8 mouse cellular contexts compared by ENCODE assay signal in the genomic region with DNA sequence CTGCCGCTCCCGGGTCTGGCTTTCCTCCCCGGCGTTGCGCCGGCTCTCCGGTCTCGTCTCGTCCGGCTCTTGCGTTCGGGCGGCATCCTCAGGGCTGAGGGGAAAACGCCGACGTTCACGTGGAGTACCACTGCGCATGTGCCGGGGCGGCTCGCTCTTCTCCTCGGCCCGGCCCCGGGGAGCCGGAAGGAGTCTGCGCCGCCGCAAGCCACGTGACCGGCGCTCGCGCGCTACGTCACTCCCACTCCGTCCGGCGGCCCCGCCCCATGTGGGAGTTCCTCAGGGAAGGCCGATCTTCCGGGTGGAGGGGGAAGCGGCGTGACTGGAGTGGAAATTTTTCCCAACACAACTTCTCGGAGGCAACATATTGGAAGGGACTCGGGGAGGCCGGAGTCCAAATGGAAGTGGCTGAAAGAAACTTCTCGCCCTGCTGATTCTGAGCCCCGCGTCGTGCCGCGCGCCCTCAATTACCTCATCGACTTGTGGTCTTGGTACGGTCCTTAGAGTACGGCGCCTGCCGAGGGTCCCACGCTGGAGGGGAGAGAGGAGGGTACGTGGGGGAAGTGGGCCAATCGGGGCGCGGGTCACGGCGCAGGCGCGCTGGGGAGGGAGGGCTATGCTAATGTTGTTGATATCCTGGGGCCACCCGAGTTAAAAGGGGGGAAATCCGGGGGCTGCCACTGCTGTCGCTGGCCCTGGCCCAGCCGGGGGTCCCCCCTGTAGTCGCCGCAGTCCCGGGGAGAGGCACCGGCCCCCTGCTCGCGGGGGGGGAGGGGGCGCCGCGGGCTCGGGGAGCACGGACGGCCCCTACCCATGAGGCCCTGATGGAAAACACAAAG. TPM values are rescaled to one million over a fixed set of nuclear protein-coding genes. Genes with fewer than 3 reads are reported as not detected.
A peak's percentile ranks its signal among the peaks of the same experiment; 100 is the strongest.
DNase-seq lines count a peak whose midpoint lies in the region; ATAC-seq and TF ChIP-seq lines count a peak whose summit lies in the region.

Gene Utp18 (minus strand): TSS at position 195 of the 839 bp plus-strand sequence.
Gene Mbtd1 (plus strand): TSS at position 281 of the 839 bp plus-strand sequence.

- H3K4me2 ChIP-seq in embryonic facial prominence, embryonic 15.5 days (replicated peaks), result peak within 1 kb of the TSS; percentile 80
- H3K4me2 ChIP-seq in kidney, embryonic 15.5 days, result peak within 1 kb of the TSS; percentile 77

- peak within 1 kb of the TSS; percentile 98 for H3K27ac ChIP-seq in bone marrow, adult 2 months (ENCODE audit: control insufficient read depth, insufficient read depth, low read depth, low read length, poor library complexity)
- peak within 1 kb of the TSS; percentile 97 for H3K27ac ChIP-seq in embryonic facial prominence, embryonic 15.5 days (replicated peaks)
- H3K27ac ChIP-seq in heart, embryonic 10.5 days, result peak within 1 kb of the TSS; percentile 97
- peak within 1 kb of the TSS; percentile 98 for H3K27ac ChIP-seq in kidney, embryonic 15.5 days

- ATAC-seq in embryonic facial prominence, embryonic 15.5 days (ENCODE audit: insufficient number of reproducible peaks, low FRiP score, low TSS enrichment, low read depth), result peak; percentile 97
- peak; percentile 97 for ATAC-seq in kidney, embryonic 15.5 days (replicated peaks; ENCODE audit: low FRiP score)
- peak; percentile 79 for ATAC-seq in monocyte, adult 5-6 weeks (replicated peaks; ENCODE audit: insufficient number of reproducible peaks, low FRiP score, low TSS enrichment, poor library complexity, severe bottlenecking)

- no peak; the same call in 1 of the 2 replicates for TF ChIP-seq CTCF in bone marrow, adult 2 months (IDR thresholded peaks at IDR 0.05; ENCODE audit: control insufficient read depth, insufficient read depth, low read length)

- H3K36me3 ChIP-seq in embryonic facial prominence, embryonic 15.5 days, result peaks cover 3% of the 10 kb centered on the region; the same call in 1 of the 2 replicates
- H3K36me3 ChIP-seq in heart, embryonic 10.5 days, result peaks cover 17% of the 10 kb centered on the region
- H3K36me3 ChIP-seq in kidney, embryonic 15.5 days, result peaks cover 9% of the 10 kb centered on the region

- peak; percentile 37; the same call in 1 of the 2 replicates for TF ChIP-seq POLR2A in bone marrow, adult 2 months (IDR thresholded peaks at IDR 0.05; ENCODE audit: borderline replicate concordance, control insufficient read depth, low read depth, low read length)

- H3K9ac ChIP-seq in embryonic facial prominence, embryonic 15.5 days, result peak within 1 kb of the TSS; percentile 96
- peak within 1 kb of the TSS; percentile 85 for H3K9ac ChIP-seq in kidney, embryonic 15.5 days

- under 1% methylated on average over 83 of the region's 83 CpGs for WGBS in bone marrow, adult 2 months
- WGBS in embryonic facial prominence, embryonic 15.5 days, result under 1% methylated on average over 78 of the region's 83 CpGs
- WGBS in heart, embryonic 10.5 days, result under 1% methylated on average over 75 of the region's 83 CpGs
- WGBS in kidney, embryonic 15.5 days, result under 1% methylated on average over 78 of the region's 83 CpGs

- H3K27me3 ChIP-seq in embryonic facial prominence, embryonic 15.5 days, result no peaks in the 10 kb centered on the region
- no peaks in the 10 kb centered on the region for H3K27me3 ChIP-seq in heart, embryonic 10.5 days (ENCODE audit: insufficient read depth, poor library complexity, severe bottlenecking)
- H3K27me3 ChIP-seq in kidney, embryonic 15.5 days, result no peaks in the 10 kb centered on the region

- H3K4me3 ChIP-seq in bone marrow, adult 2 months (replicated peaks; ENCODE audit: control insufficient read depth, low read depth, low read length), result peak within 1 kb of the TSS; percentile 95
- H3K4me3 ChIP-seq in embryonic facial prominence, embryonic 15.5 days (replicated peaks), result peak within 1 kb of the TSS; percentile 100
- H3K4me3 ChIP-seq in heart, embryonic 10.5 days, result peak within 1 kb of the TSS; percentile 96
- peak within 1 kb of the TSS; percentile 96 for H3K4me3 ChIP-seq in kidney, embryonic 15.5 days (replicated peaks)

- DNase-seq in 416B (ENCODE audit: low read depth) (peak; percentile 97), liver (peak; percentile 98)
- DNase-seq in heart, embryonic 10.5 days (ENCODE audit: low spot score), result peak; percentile 98
- peak; percentile 98 to 99 for DNase-seq in spleen, postnatal 4 days (ENCODE audit: low spot score in 2 of 2)

- H3K9me3 ChIP-seq in embryonic facial prominence, embryonic 15.5 days (replicated peaks), result no peaks in the 10 kb centered on the region
- no peaks in the 10 kb centered on the region for H3K9me3 ChIP-seq in heart, embryonic 10.5 days
- no peaks in the 10 kb centered on the region for H3K9me3 ChIP-seq in kidney, embryonic 15.5 days (replicated peaks)

- H3K4me1 ChIP-seq in bone marrow, adult 2 months (ENCODE audit: control insufficient read depth, insufficient read depth, low read length), result no peaks in the 10 kb centered on the region
- H3K4me1 ChIP-seq in embryonic facial prominence, embryonic 15.5 days, result peaks cover 30% of the 10 kb centered on the region
- H3K4me1 ChIP-seq in heart, embryonic 10.5 days, result peaks cover 21% of the 10 kb centered on the region
- H3K4me1 ChIP-seq in kidney, embryonic 15.5 days, result peaks cover 32% of the 10 kb centered on the region

RNA-seq across cellular contexts. Expression of gene Utp18, which starts in this region (rescaled TPM):
- polyA plus RNA-seq in bone marrow, adult 2 months (2011; ENCODE audit: insufficient read depth, insufficient read length, low replicate concordance, missing spikeins), result 7.9 and 16.7 TPM in 2 replicates
- polyA plus RNA-seq in embryonic facial prominence, embryonic 15.5 days (2015; fragmentation: Nextera tagmentation; extraction: Ambion mirVana), result 24.2 and 27.8 TPM in 2 replicates
- 22.9 and 33.8 TPM in 2 replicates for polyA plus RNA-seq in heart, embryonic 10.5 days (2016; fragmentation: Nextera tagmentation; extraction: Ambion mirVana)
- 29.1 and 30.5 TPM in 2 replicates for polyA plus RNA-seq in kidney, embryonic 15.5 days (2015; fragmentation: Nextera tagmentation; extraction: Ambion mirVana)
- 30.5 to 33.4 TPM (median 31.9 TPM) in 3 replicates for total RNA-seq in monocyte, adult 5-6 weeks (2017)

RNA-seq across cellular contexts. Expression of gene Mbtd1, which starts in this region (rescaled TPM):
- 9.4 and 20.3 TPM in 2 replicates for polyA plus RNA-seq in bone marrow, adult 2 months (2011; ENCODE audit: insufficient read depth, insufficient read length, low replicate concordance, missing spikeins)
- 26.5 and 27.8 TPM in 2 replicates for polyA plus RNA-seq in embryonic facial prominence, embryonic 15.5 days (2015; fragmentation: Nextera tagmentation; extraction: Ambion mirVana)
- polyA plus RNA-seq in heart, embryonic 10.5 days (2016; fragmentation: Nextera tagmentation; extraction: Ambion mirVana), result 19.6 and 26.6 TPM in 2 replicates
- 33.3 and 43.0 TPM in 2 replicates for polyA plus RNA-seq in kidney, embryonic 15.5 days (2015; fragmentation: Nextera tagmentation; extraction: Ambion mirVana)
- 44.9 to 55.3 TPM (median 51.9 TPM) in 3 replicates for total RNA-seq in monocyte, adult 5-6 weeks (2017)

Comparison
In these comparisons a context has a peak if more than half of its experiments do, and no peak if none do; other contexts are left out.
1. Peak in every context shown above with its lines: DNase-seq, ATAC-seq, H3K4me3 ChIP-seq and H3K27ac ChIP-seq.